Mouse (Mus musculus): ENCODE results near the gene Nphp3.

DNA sequence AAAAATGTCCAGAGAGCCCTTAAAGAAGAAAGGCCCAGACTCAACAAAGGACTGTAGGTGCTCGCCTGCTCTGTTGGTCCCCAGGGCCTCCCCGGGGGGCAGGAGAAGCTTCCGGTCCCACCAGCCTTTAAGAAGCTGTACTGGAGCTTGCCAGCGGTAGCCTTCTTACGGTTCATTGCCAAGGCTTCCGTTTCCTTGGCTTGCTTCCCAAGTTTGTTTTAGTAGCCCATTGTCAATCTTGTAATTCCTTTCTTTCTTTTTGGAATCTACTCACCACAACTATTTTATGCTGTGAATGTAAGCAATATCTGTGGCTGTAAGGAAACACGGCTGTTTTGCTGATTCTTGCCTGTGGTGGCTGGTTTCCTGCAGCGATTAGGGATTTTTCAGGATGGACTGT, 86.2 kb downstream of the Nphp3 start:
- TF ChIP-seq CTCF (IDR thresholded peaks at IDR 0.05; ENCODE audit: control insufficient read depth, insufficient read depth, insufficient read length) (no peak), MAX (IDR thresholded peaks at IDR 0.05) (no peak), MYOD1 (IDR thresholded peaks at IDR 0.05; ENCODE audit: control insufficient read depth, insufficient read length, low read depth) (no peak), CEBPB (IDR thresholded peaks at IDR 0.05; ENCODE audit: low read depth) (no peak)

All from C2C12 (cell line).